Mouse (Mus musculus) ES-Bruce4 (cell line): ENCODE measurements around the gene Gm11938.

ENCODE experiments used
- CTCF ChIP-seq: IDR thresholded peaks from one replicate; pipeline ENCODE4 v1.8.1; 2011; ENCODE audit warnings: low read depth, low read length
- EP300 ChIP-seq: IDR thresholded peaks from 2 replicates; pipeline ENCODE4 v1.6.1; 2011; ENCODE audit warnings: low read depth, low read length; ENCODE audit not compliant: insufficient read depth
- POLR2A ChIP-seq: IDR thresholded peaks from one replicate; pipeline ENCODE4 v1.8.1; 2011; ENCODE audit warnings: low read length; ENCODE audit not compliant: insufficient read depth

DNA sequence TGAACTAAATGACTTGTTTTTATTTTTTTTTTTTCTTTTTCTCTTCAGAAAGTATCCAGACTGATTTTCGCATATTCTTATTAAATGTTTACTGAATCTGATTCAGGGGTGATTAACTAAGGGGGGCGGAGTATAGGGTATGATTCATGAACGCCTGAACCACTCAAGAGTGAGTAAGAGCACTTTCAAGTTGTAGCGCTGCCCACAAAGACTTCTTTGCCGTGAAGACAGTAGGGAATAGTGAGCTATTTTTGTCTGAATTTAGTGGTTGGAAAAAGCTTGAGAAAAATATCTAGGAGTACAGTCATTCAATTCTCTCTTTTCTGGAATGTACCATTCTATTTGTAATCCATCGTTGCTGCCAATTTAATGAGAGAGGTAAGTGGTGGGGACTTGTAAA, 21.5 kb downstream of the Gm11938 start:
- no peak for TF ChIP-seq CTCF
- TF ChIP-seq POLR2A: no peak
- TF ChIP-seq EP300: no peak
